Mouse (Mus musculus): Measurements from ENCODE around the gene Gins3.
"Not testable (repeated sequence)": the region's sequence is repeated elsewhere in the genome, so short reads cannot be mapped to it uniquely, and the experiment has no call there.

The Gins3 gene

GRCm38 (mm10) chr8:95633262-95634062 lies at the start of gene Gins3:
TSS of gene Gins3 (plus strand) at chr8:95633453.
- DNase-seq (ENCODE audit: extremely low spot score, low read depth, low spot score): peak; percentile 78

GRCm38 (mm10) chr8:95587339-95587738 lies 45.9 kb upstream of the Gins3 start:
- no peak for DNase-seq (ENCODE audit: extremely low spot score, low read depth, low spot score)

- no peak for DNase-seq (ENCODE audit: extremely low spot score, low read depth, low spot score)
These were observed 44.0 kb upstream of the Gins3 start for GRCm38 (mm10) chr8:95589282-95589681.

GRCm38 (mm10) chr8:95590539-95590938 lies 42.7 kb upstream of the Gins3 start:
- no peak for DNase-seq (ENCODE audit: extremely low spot score, low read depth, low spot score)

GRCm38 (mm10) chr8:95592131-95592780 lies 41.0 kb upstream of the Gins3 start:
- DNase-seq (ENCODE audit: extremely low spot score, low read depth, low spot score): no peak

- no peak for DNase-seq (ENCODE audit: extremely low spot score, low read depth, low spot score)
These were observed 39.5 kb upstream of the Gins3 start for GRCm38 (mm10) chr8:95593439-95594393.

- DNase-seq (ENCODE audit: extremely low spot score, low read depth, low spot score): no peak
These were observed 38.1 kb upstream of the Gins3 start for GRCm38 (mm10) chr8:95595131-95595530.

- no peak for DNase-seq (ENCODE audit: extremely low spot score, low read depth, low spot score)
These were observed 36.4 kb upstream of the Gins3 start for GRCm38 (mm10) chr8:95596841-95597241.

- DNase-seq (ENCODE audit: extremely low spot score, low read depth, low spot score): peak; percentile 60
These were observed 33.4 kb upstream of the Gins3 start for GRCm38 (mm10) chr8:95599861-95600260.

GRCm38 (mm10) chr8:95601306-95601705 lies 31.9 kb upstream of the Gins3 start:
- no peak for DNase-seq (ENCODE audit: extremely low spot score, low read depth, low spot score)

GRCm38 (mm10) chr8:95602168-95602567 lies 31.1 kb upstream of the Gins3 start:
- DNase-seq (ENCODE audit: extremely low spot score, low read depth, low spot score): no peak

- not testable (repeated sequence) for DNase-seq (ENCODE audit: extremely low spot score, low read depth, low spot score)
These were observed 26.7 kb upstream of the Gins3 start for GRCm38 (mm10) chr8:95606509-95606908.

- DNase-seq (ENCODE audit: extremely low spot score, low read depth, low spot score): no peak
These were observed 26.0 kb upstream of the Gins3 start for GRCm38 (mm10) chr8:95607210-95607609.

- no peak for DNase-seq (ENCODE audit: extremely low spot score, low read depth, low spot score)
These were observed 23.8 kb upstream of the Gins3 start for GRCm38 (mm10) chr8:95609406-95609805.

GRCm38 (mm10) chr8:95610749-95611148 lies 22.5 kb upstream of the Gins3 start:
- no peak for DNase-seq (ENCODE audit: extremely low spot score, low read depth, low spot score)

- no peak for DNase-seq (ENCODE audit: extremely low spot score, low read depth, low spot score)
These were observed 21.5 kb upstream of the Gins3 start for GRCm38 (mm10) chr8:95611769-95612168.

GRCm38 (mm10) chr8:95616383-95616782 lies 16.9 kb upstream of the Gins3 start:
- DNase-seq (ENCODE audit: extremely low spot score, low read depth, low spot score): no peak

GRCm38 (mm10) chr8:95620046-95620445 lies 13.2 kb upstream of the Gins3 start:
- DNase-seq (ENCODE audit: extremely low spot score, low read depth, low spot score): no peak

GRCm38 (mm10) chr8:95624833-95625232 lies 8.4 kb upstream of the Gins3 start:
- DNase-seq (ENCODE audit: extremely low spot score, low read depth, low spot score): no peak

- no peak for DNase-seq (ENCODE audit: extremely low spot score, low read depth, low spot score)
These were observed 413 bp upstream of the Gins3 start for GRCm38 (mm10) chr8:95632840-95633239.

- no peak for DNase-seq (ENCODE audit: extremely low spot score, low read depth, low spot score)
These were observed 749 bp downstream of the Gins3 start for GRCm38 (mm10) chr8:95634063-95634340.

GRCm38 (mm10) chr8:95644942-95645341 lies 11.7 kb downstream of the Gins3 start:
- DNase-seq (ENCODE audit: extremely low spot score, low read depth, low spot score): no peak
